Mouse (Mus musculus): Measurements from ENCODE around the gene Maml2.

GRCm38 (mm10) chr9:13313923-13314322, 16.2 kb downstream of the Maml2 start:
- no peak for TF ChIP-seq POLR2A (IDR thresholded peaks at IDR 0.05; ENCODE audit: borderline replicate concordance, insufficient read depth, low read length)
- no peak for TF ChIP-seq CTCF (IDR thresholded peaks at IDR 0.05; ENCODE audit: borderline replicate concordance, insufficient read depth, low read depth, low read length)
